Mouse (Mus musculus) neural tube, embryonic 14.5 days (tissue): ENCODE results near the gene Grk2. TPM values are rescaled to one million over a fixed set of nuclear protein-coding genes. Genes with fewer than 3 reads are reported as not detected.
A peak's percentile ranks its signal among the peaks of the same experiment; 100 is the strongest.

ENCODE experiments used
- ATAC-seq: fragments of 200-750 bp; cut with Nextera tagmentation; 2 replicates; pipeline ENCODE4 v1.8.0; 2017; ENCODE audit warnings: low read depth, mild to moderate bottlenecking, moderate TSS enrichment, moderate library complexity
- H3K27ac ChIP-seq: fragments of 300-500 bp; sonication (generic); 2 replicates; pipeline ENCODE4 v1.5.1; 2014; ENCODE audit warnings: low read depth, mild to moderate bottlenecking, control low read depth, low read length, moderate library complexity, mixed read lengths
- H3K27me3 ChIP-seq: fragments of 300-500 bp; sonication (generic); 2 replicates; pipeline ENCODE4 v1.6.1; 2014; ENCODE audit warnings: low read length; ENCODE audit not compliant: control insufficient read depth, insufficient read depth
- H3K36me3 ChIP-seq: fragments of 300-500 bp; sonication (generic); 2 replicates; pipeline ENCODE4 v1.6.1; 2014; ENCODE audit warnings: low read length, mixed read lengths; ENCODE audit not compliant: control insufficient read depth, insufficient read depth
- H3K4me1 ChIP-seq: fragments of 300-500 bp; sonication (generic); 2 replicates; pipeline ENCODE4 v1.6.1; 2014; ENCODE audit warnings: low read length; ENCODE audit not compliant: control insufficient read depth, insufficient read depth
- H3K4me2 ChIP-seq: fragments of 300-500 bp; sonication (generic); 2 replicates; pipeline ENCODE4 v1.6.1; 2014; ENCODE audit warnings: mild to moderate bottlenecking, low read depth, low read length, control low read depth
- H3K4me3 ChIP-seq: fragments of 300-500 bp; sonication (generic); 2 replicates; pipeline ENCODE4 v1.5.1; 2014; ENCODE audit warnings: low read depth, low read length, control low read depth, mixed read lengths
- H3K9ac ChIP-seq: fragments of 300-500 bp; sonication (generic); replicated peaks from 2 replicates; pipeline ENCODE4 v1.6.1; 2014; ENCODE audit warnings: low read depth, mild to moderate bottlenecking, control low read depth, low read length, mixed read lengths
- H3K9me3 ChIP-seq: fragments of 300-500 bp; sonication (generic); 2 replicates; pipeline ENCODE4 v1.6.1; 2016; ENCODE audit warnings: low read length; ENCODE audit not compliant: control insufficient read depth
- WGBS: fragments of 180-500 bp; shearing (Covaris S2); extraction: QIAGEN DNeasy Blood & Tissue Kit; methylation state at CpG from one replicate; pipeline ENCODE4 v1.1.7; 2014; 5-methylcytosine and 5-hydroxymethylcytosine counted together
- polyA plus RNA-seq: library from polyadenylated mRNA; unstranded; fragments of >200 nt; fragmentation: Nextera tagmentation; extraction: Ambion mirVana; gene quantifications from 2 replicates; pipeline ENCODE4 v1.2.1, GENCODE M21; 2014

Gene Grk2
- polyA plus RNA-seq, result 33.0 and 34.3 TPM in 2 replicates

GRCm38 (mm10) chr19:4306190-4306577 is at the start of gene Grk2:
Grk2 (minus strand) TSS chr19:4306222.
- peak within 1 kb of the TSS; percentile 82 for H3K27ac ChIP-seq
- H3K9ac ChIP-seq, result peak within 1 kb of the TSS; percentile 98
- peak; percentile 78 for ATAC-seq
- peak within 1 kb of the TSS; percentile 96 for H3K4me2 ChIP-seq
- no peaks in the 10 kb centered on the region for H3K9me3 ChIP-seq
- H3K4me1 ChIP-seq, result peaks cover 44% of the 10 kb centered on the region
- no peaks in the 10 kb centered on the region for H3K36me3 ChIP-seq
- peak within 1 kb of the TSS; percentile 95 for H3K4me3 ChIP-seq
- 2% methylated on average over 29 of the region's 46 CpGs for WGBS
- H3K27me3 ChIP-seq, result no peaks in the 10 kb centered on the region

DNA sequence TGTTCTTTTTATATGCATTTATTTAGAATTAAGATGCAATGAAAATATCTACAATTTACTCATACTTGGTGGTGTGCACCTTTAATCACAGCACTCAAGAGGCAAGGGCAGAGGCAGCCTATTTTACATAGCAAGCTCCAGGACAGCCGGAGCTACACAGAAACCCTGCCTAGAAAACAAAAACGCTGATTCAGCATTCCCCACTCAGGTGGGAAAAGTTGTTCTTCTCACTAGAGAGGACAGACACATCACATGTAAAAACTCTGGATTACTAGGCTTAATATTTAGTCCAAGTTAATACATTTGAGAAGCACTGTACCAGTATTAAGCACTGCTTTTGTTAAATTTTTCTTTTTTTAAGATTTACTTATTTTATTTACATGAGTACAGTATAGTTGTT is 43.4 kb upstream of the Grk2 start:
- H3K4me3 ChIP-seq, result no peak overlapping the region
- whole genome bisulfite sequencing, result 94% methylated on average over 2 of the region's 2 CpGs
- ATAC-seq, result no peak
- H3K27me3 ChIP-seq, result no peaks in the 10 kb centered on the region
- H3K4me2 ChIP-seq, result no peak overlapping the region
- no peak overlapping the region for H3K9ac ChIP-seq
- H3K4me1 ChIP-seq, result no peaks in the 10 kb centered on the region
- peaks cover 37% of the 10 kb centered on the region for H3K36me3 ChIP-seq
- no peaks in the 10 kb centered on the region for H3K9me3 ChIP-seq
- H3K27ac ChIP-seq, result no peak overlapping the region

DNA sequence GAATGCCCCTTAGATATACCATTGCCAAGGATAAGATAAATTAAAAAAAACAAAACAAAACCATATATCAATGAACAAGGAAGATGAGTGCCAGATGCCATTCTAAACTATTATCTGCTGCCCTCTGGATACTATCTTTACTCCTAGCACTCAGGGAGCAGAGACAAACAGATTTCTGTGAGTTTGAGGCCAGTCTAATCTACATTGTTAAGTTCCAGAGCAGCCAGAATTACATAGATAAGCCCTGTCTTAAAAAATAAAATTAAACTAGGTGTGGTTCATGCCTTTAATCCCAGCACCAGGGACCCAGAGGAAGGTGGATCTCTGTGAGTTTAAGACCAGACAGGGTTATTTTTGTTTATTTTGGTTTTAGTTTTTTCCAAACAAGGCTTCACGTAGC is 40.5 kb upstream of the Grk2 start:
- Histone ChIP-seq H3K4me2 (no peak overlapping the region), H3K4me3 (no peak overlapping the region), H3K36me3 (peaks cover 47% of the 10 kb centered on the region), H3K27me3 (no peaks in the 10 kb centered on the region), H3K9me3 (no peaks in the 10 kb centered on the region), H3K4me1 (no peaks in the 10 kb centered on the region), H3K27ac (no peak overlapping the region), H3K9ac (no peak overlapping the region)
- 100% methylated on average over 1 of the region's 1 CpGs for WGBS
- ATAC-seq, result no peak

GRCm38 (mm10) chr19:4338162-4338561 is 32.1 kb upstream of the Grk2 start:
- H3K4me2 ChIP-seq, result no peak overlapping the region
- WGBS, result 38% methylated on average over 2 of the region's 2 CpGs
- no peaks in the 10 kb centered on the region for H3K27me3 ChIP-seq
- no peak overlapping the region for H3K27ac ChIP-seq
- no peaks in the 10 kb centered on the region for H3K9me3 ChIP-seq
- ATAC-seq, result no peak
- H3K4me3 ChIP-seq, result no peak overlapping the region
- H3K4me1 ChIP-seq, result peaks cover 7% of the 10 kb centered on the region
- no peak overlapping the region for H3K9ac ChIP-seq
- peaks cover 23% of the 10 kb centered on the region for H3K36me3 ChIP-seq

DNA sequence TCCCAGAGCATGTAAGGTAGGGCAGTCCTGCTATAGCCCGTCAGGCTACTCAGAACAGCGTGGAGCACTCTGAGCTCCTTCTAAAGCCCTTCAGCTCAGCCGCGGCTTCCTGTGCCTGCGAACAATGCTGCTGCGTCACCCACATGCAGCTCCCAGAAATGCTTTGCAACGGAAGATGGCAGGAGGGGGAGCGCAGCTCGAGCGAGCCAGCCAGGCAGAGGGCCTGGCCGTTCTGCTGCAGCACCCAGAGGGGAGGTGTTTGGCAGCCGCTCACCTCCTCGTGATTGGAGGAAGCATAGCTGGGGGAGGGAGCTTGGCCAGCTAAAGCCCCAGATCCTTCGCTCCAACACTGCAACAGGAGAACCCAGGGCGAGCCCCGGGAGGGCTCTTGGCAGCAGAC is 27.8 kb upstream of the Grk2 start:
- H3K36me3 ChIP-seq, result peaks cover 16% of the 10 kb centered on the region

GRCm38 (mm10) chr19:4333100-4333775 is 27.2 kb upstream of the Grk2 start:
- Histone ChIP-seq H3K27ac (peak overlapping the region; percentile 80), H3K27me3 (no peaks in the 10 kb centered on the region), H3K4me3 (peak overlapping the region; percentile 41), H3K9ac (peak overlapping the region; percentile 59), H3K4me1 (peaks cover 20% of the 10 kb centered on the region), H3K36me3 (peaks cover 19% of the 10 kb centered on the region), H3K9me3 (no peaks in the 10 kb centered on the region), H3K4me2 (peak overlapping the region; percentile 56)
- ATAC-seq, result peak; percentile 48
- WGBS, result 1% methylated on average over 13 of the region's 13 CpGs

More for the DNA sequence above, 27.8 kb upstream of the Grk2 start:
- Histone ChIP-seq H3K27ac (peak overlapping the region; percentile 80), H3K4me1 (peaks cover 20% of the 10 kb centered on the region), H3K4me2 (peak overlapping the region; percentile 56), H3K9me3 (no peaks in the 10 kb centered on the region), H3K4me3 (peak overlapping the region; percentile 41), H3K27me3 (no peaks in the 10 kb centered on the region), H3K9ac (peak overlapping the region; percentile 59)
- WGBS, result 0% methylated on average over 16 of the region's 16 CpGs
- peak; percentile 99 for ATAC-seq

DNA sequence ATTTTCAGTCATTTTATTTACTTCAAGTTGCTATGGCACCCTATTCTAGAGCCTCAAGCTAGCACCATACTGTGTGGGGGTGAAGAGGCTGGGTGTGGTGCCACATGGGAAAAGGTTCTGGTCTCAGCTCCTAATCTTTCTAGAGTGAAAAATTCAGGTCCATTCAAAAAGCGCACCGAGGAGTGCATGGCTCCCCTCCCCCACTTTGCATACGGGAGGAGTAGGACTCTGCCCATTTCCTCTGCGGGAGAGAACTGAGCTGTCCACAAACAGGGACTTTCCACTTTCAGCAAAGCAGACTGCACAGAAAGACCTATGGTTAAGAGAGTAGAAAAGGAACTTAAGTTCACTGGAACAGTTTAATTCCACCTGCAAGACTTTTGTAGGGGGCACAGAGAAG is 26.6 kb upstream of the Grk2 start:
- Histone ChIP-seq H3K4me1 (peaks cover 20% of the 10 kb centered on the region), H3K9ac (peak overlapping the region; percentile 59; the same call in 1 of the 2 replicates), H3K9me3 (no peaks in the 10 kb centered on the region), H3K4me2 (peak overlapping the region; percentile 56), H3K27me3 (no peaks in the 10 kb centered on the region), H3K36me3 (peaks cover 25% of the 10 kb centered on the region), H3K27ac (peak overlapping the region; percentile 80), H3K4me3 (peak overlapping the region; percentile 41)
- WGBS, result 0% methylated on average over 4 of the region's 4 CpGs
- no peak for ATAC-seq

DNA sequence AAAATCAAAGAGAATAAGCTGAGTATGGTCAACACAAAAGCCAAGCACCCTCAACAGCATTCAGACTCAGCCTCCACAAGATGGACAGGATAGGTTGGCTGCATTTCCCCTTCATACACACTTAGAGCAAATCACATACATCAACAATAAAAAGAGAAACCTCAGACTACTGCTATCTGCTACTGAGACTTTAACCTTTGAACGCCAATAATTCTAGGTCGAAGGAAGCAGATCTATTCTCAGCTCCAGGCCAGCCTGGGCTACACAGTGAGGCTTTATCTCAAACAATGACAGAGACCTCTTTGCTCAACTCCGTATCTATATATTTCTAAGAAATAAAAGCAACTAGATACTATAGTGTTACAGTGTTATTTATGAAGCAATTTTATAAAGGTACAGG is 25.3 kb upstream of the Grk2 start:
- peaks cover 20% of the 10 kb centered on the region for H3K4me1 ChIP-seq
- no peak overlapping the region for H3K27ac ChIP-seq
- peaks cover 37% of the 10 kb centered on the region for H3K36me3 ChIP-seq
- H3K9ac ChIP-seq, result no peak overlapping the region
- H3K27me3 ChIP-seq, result no peaks in the 10 kb centered on the region
- H3K4me2 ChIP-seq, result no peak overlapping the region
- ATAC-seq, result no peak
- H3K4me3 ChIP-seq, result no peak overlapping the region
- 85% methylated on average over 3 of the region's 3 CpGs for WGBS
- H3K9me3 ChIP-seq, result no peaks in the 10 kb centered on the region

DNA sequence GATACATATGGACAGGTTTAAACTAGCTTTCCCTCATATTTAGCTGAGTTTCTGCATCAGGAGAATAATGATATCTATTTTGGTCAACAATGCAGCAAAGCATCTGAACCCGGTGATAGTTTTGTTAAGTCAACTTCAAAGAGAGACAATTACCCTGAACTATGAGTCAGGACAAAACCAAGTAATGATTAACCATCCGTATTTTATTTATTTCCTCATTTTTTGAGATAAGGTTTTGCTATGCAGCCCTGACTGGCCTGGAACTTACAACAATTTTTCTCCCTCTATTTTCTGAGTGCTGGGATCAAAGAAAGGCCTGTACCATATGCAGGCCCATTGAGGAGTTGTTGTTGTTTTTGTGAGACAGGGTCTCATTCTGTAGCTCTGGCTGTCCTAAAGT is 24.6 kb upstream of the Grk2 start:
- peaks cover 40% of the 10 kb centered on the region for H3K36me3 ChIP-seq
- peaks cover 20% of the 10 kb centered on the region for H3K4me1 ChIP-seq
- no peaks in the 10 kb centered on the region for H3K27me3 ChIP-seq
- H3K4me3 ChIP-seq, result no peak overlapping the region
- H3K9ac ChIP-seq, result no peak overlapping the region
- H3K27ac ChIP-seq, result no peak overlapping the region
- no peak overlapping the region for H3K4me2 ChIP-seq
- WGBS, result 95% methylated on average over 2 of the region's 2 CpGs
- no peak for ATAC-seq
- H3K9me3 ChIP-seq, result no peaks in the 10 kb centered on the region
